Mouse (Mus musculus) thymus, postnatal 36 days (tissue): ENCODE results near the gene Apex1.
"Not testable (repeated sequence)": the region's sequence is repeated elsewhere in the genome, so short reads cannot be mapped to it uniquely, and the experiment has no call there.

Experiments
- DNase-seq, 2 experiments: peaks; one replicate each; pipeline ENCODE4 v3.0.0; 2022; ENCODE audit warnings: mixed read lengths in 2 of 2

Gene Apex1

DNA sequence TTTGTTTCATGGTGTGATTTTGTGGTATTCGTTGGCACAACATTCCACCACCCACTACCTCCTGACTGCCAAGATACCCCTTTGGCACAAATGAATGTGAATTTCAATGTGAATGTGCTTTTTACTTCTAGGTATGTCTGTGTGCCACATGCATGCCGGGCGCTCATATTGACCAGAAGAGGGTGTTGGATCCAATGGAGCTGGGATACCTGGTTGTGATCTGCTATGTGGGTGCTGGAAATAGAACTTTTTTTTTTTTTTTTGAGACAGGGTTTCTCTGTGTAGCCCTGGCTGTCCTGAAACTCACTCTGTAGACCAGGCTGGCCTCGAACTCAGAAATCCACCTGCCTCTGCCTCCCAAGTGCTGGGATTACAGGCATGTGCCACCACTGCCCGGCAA lies 48.3 kb downstream of the Apex1 start:
- DNase-seq, result not testable (repeated sequence)

DNA sequence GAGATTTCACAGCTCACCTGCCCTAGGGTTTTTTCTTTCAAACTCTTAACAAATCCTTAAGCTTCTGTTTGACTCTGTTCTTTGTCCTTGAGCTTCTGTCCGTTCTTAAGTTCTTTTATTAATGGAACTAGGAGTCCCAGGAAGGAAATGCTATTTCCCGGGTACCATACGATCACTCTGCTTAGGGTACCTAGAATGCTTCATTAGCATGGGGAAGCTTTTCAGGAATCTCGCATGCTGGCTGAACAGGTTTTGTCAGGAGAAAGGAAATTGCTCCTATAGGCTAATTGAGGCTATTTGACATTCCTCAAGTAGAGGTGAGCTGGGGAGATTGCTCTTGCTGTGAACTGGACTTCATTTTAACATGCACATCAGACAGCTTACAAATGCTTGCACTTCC lies 48.9 kb downstream of the Apex1 start:
- no peak for DNase-seq

DNA sequence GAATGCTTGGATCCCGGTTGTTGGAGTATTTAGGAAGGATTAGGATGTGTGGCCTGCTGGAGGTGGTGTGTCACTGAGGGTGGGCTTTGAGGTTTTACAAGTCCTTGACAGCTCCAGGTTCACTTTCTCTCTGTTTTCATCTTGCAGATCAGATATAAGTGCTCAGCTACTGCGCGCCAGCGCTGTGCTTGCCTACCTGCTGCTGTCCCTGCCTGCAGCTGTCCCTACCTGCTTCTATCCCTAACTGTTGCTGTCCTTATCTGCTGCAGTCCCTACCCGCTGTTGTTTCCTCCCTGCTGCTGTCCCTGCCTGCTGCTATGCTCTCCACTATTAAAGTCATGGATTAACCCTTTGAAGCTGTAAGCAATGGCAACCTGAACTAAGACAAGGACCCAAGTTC lies 50.2 kb downstream of the Apex1 start:
- DNase-seq, result no peak

DNA sequence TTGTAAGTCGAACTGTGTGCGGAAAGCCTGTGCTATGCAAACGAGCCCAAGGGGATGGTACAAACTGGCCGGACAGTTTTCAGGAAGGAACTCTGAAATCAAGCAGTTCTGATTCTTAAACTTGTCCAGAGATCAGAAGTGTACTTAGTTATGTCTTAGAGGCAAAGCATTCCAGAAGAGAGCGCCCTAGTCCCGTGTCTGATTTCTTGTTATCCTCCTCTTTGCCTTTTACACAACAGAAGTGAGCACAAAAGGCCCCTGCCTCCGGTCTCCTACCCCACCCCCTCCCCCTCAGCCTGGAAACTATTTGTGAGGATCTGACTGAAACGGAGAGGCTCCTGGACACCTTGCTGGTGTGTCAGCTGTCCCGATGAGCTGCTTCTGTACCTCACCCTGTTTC lies 51.9 kb downstream of the Apex1 start:
- no peak for DNase-seq
